Mouse (Mus musculus): ENCODE results near the gene Ptges3l. TPM values are rescaled to one million over a fixed set of nuclear protein-coding genes. Genes with fewer than 3 reads are reported as not detected.

Gene Ptges3l
- polyA plus RNA-seq, 1 experiment from 2014 or later: 24.1 TPM

GRCm38 (mm10) chr11:101424105-101424851 is 855 bp downstream of the Ptges3l start, which contains the start of gene Gm27029:
TSS of gene Gm27029 (minus strand) at chr11:101424796.
- 3% methylated on average over 23 of the region's 23 CpGs for WGBS
- H3K27me3 ChIP-seq (ENCODE audit: control insufficient read depth, insufficient read depth, low read length): no peaks in the 10 kb centered on the region
- no peaks in the 10 kb centered on the region for H3K9me3 ChIP-seq (ENCODE audit: control insufficient read depth, low read depth, low read length)
- H3K36me3 ChIP-seq (ENCODE audit: control insufficient read depth, insufficient read depth, low read length): no peaks in the 10 kb centered on the region; the same call in 1 of the 2 replicates
- peaks cover 19% of the 10 kb centered on the region; the same call in 1 of the 2 replicates for H3K4me1 ChIP-seq (ENCODE audit: control insufficient read depth, insufficient read depth, low read length)
- peak within 1 kb of the TSS; percentile 86 for H3K27ac ChIP-seq (ENCODE audit: low read length)
- peak within 1 kb of the TSS; percentile 60 for H3K9ac ChIP-seq (replicated peaks; ENCODE audit: low read depth, low read length)
- peak within 1 kb of the TSS; percentile 88 for H3K4me2 ChIP-seq (replicated peaks; ENCODE audit: low read depth, low read length)
- ATAC-seq (ENCODE audit: insufficient number of reproducible peaks, insufficient read depth, low FRiP score, low read depth): peak; percentile 63
- H3K4me3 ChIP-seq (ENCODE audit: low read depth, low read length): peak within 1 kb of the TSS; percentile 97

GRCm38 (mm10) chr11:101420148-101420547 is 5.0 kb downstream of the Ptges3l start:
- H3K27me3 ChIP-seq (ENCODE audit: control insufficient read depth, insufficient read depth, low read length): no peaks in the 10 kb centered on the region
- no peak overlapping the region for H3K9ac ChIP-seq (replicated peaks; ENCODE audit: low read depth, low read length)
- H3K4me2 ChIP-seq (replicated peaks; ENCODE audit: low read depth, low read length): no peak overlapping the region
- 87% methylated on average over 5 of the region's 5 CpGs for WGBS
- H3K9me3 ChIP-seq (ENCODE audit: control insufficient read depth, low read depth, low read length): no peaks in the 10 kb centered on the region
- H3K36me3 ChIP-seq (ENCODE audit: control insufficient read depth, insufficient read depth, low read length): no peaks in the 10 kb centered on the region
- peaks cover 12% of the 10 kb centered on the region; the same call in 1 of the 2 replicates for H3K4me1 ChIP-seq (ENCODE audit: control insufficient read depth, insufficient read depth, low read length)
- H3K27ac ChIP-seq (ENCODE audit: low read length): no peak overlapping the region
- no peak overlapping the region for H3K4me3 ChIP-seq (ENCODE audit: low read depth, low read length)
- no peak for ATAC-seq (ENCODE audit: insufficient number of reproducible peaks, insufficient read depth, low FRiP score, low read depth)

- Histone ChIP-seq H3K4me1 (ENCODE audit: control insufficient read depth, insufficient read depth, low read length) (peaks cover 12% of the 10 kb centered on the region; the same call in 1 of the 2 replicates), H3K27ac (ENCODE audit: low read length) (no peak overlapping the region), H3K9me3 (ENCODE audit: control insufficient read depth, low read depth, low read length) (no peaks in the 10 kb centered on the region), H3K4me3 (ENCODE audit: low read depth, low read length) (no peak overlapping the region), H3K4me2 (replicated peaks; ENCODE audit: low read depth, low read length) (no peak overlapping the region), H3K9ac (replicated peaks; ENCODE audit: low read depth, low read length) (no peak overlapping the region), H3K36me3 (ENCODE audit: control insufficient read depth, insufficient read depth, low read length) (no peaks in the 10 kb centered on the region), H3K27me3 (ENCODE audit: control insufficient read depth, insufficient read depth, low read length) (no peaks in the 10 kb centered on the region)
- no peak for ATAC-seq (ENCODE audit: insufficient number of reproducible peaks, insufficient read depth, low FRiP score, low read depth)
- 28% methylated on average over 3 of the region's 3 CpGs for WGBS
Observed at GRCm38 (mm10) chr11:101419610-101420009, 5.5 kb downstream of the Ptges3l start.

- WGBS: 48% methylated on average over 6 of the region's 6 CpGs
- no peak overlapping the region for H3K4me2 ChIP-seq (replicated peaks; ENCODE audit: low read depth, low read length)
- no peaks in the 10 kb centered on the region for H3K9me3 ChIP-seq (ENCODE audit: control insufficient read depth, low read depth, low read length)
- H3K4me3 ChIP-seq (ENCODE audit: low read depth, low read length): no peak overlapping the region
- peaks cover under 1% of the 10 kb centered on the region; the same call in 1 of the 2 replicates for H3K36me3 ChIP-seq (ENCODE audit: control insufficient read depth, insufficient read depth, low read length)
- no peaks in the 10 kb centered on the region for H3K27me3 ChIP-seq (ENCODE audit: control insufficient read depth, insufficient read depth, low read length)
- H3K9ac ChIP-seq (replicated peaks; ENCODE audit: low read depth, low read length): no peak overlapping the region
- peaks cover 11% of the 10 kb centered on the region; the same call in 1 of the 2 replicates for H3K4me1 ChIP-seq (ENCODE audit: control insufficient read depth, insufficient read depth, low read length)
- no peak overlapping the region for H3K27ac ChIP-seq (ENCODE audit: low read length)
- ATAC-seq (ENCODE audit: insufficient number of reproducible peaks, insufficient read depth, low FRiP score, low read depth): no peak
Observed at GRCm38 (mm10) chr11:101418991-101419390, 6.1 kb downstream of the Ptges3l start.

GRCm38 (mm10) chr11:101417101-101417855 is 7.9 kb downstream of the Ptges3l start, which contains the start of gene Aarsd1:
TSS of gene Aarsd1 (minus strand) at chr11:101417615.
- H3K4me2 ChIP-seq (replicated peaks; ENCODE audit: low read depth, low read length): peak within 1 kb of the TSS; percentile 90
- H3K36me3 ChIP-seq (ENCODE audit: control insufficient read depth, insufficient read depth, low read length): peaks cover 12% of the 10 kb centered on the region
- no peaks in the 10 kb centered on the region for H3K9me3 ChIP-seq (ENCODE audit: control insufficient read depth, low read depth, low read length)
- peaks cover 6% of the 10 kb centered on the region; the same call in 1 of the 2 replicates for H3K4me1 ChIP-seq (ENCODE audit: control insufficient read depth, insufficient read depth, low read length)
- 0% methylated on average over 45 of the region's 45 CpGs for WGBS
- H3K27me3 ChIP-seq (ENCODE audit: control insufficient read depth, insufficient read depth, low read length): no peaks in the 10 kb centered on the region
- peak within 1 kb of the TSS; percentile 75 for H3K9ac ChIP-seq (replicated peaks; ENCODE audit: low read depth, low read length)
- ATAC-seq (ENCODE audit: insufficient number of reproducible peaks, insufficient read depth, low FRiP score, low read depth): peak; percentile 66
- peak within 1 kb of the TSS; percentile 40; the same call in 1 of the 2 replicates for H3K27ac ChIP-seq (ENCODE audit: low read length)
- peak within 1 kb of the TSS; percentile 73 for H3K4me3 ChIP-seq (ENCODE audit: low read depth, low read length)

GRCm38 (mm10) chr11:101416433-101417100 is 8.6 kb downstream of the Ptges3l start:
- peak; percentile 10; the same call in 1 of the 2 replicates for ATAC-seq (ENCODE audit: insufficient number of reproducible peaks, insufficient read depth, low FRiP score, low read depth)
- peak overlapping the region; percentile 75 for H3K9ac ChIP-seq (replicated peaks; ENCODE audit: low read depth, low read length)
- peak overlapping the region; percentile 40; the same call in 1 of the 2 replicates for H3K27ac ChIP-seq (ENCODE audit: low read length)
- H3K4me1 ChIP-seq (ENCODE audit: control insufficient read depth, insufficient read depth, low read length): peaks cover 6% of the 10 kb centered on the region; the same call in 1 of the 2 replicates
- no peaks in the 10 kb centered on the region for H3K27me3 ChIP-seq (ENCODE audit: control insufficient read depth, insufficient read depth, low read length)
- H3K9me3 ChIP-seq (ENCODE audit: control insufficient read depth, low read depth, low read length): no peaks in the 10 kb centered on the region
- peaks cover 18% of the 10 kb centered on the region for H3K36me3 ChIP-seq (ENCODE audit: control insufficient read depth, insufficient read depth, low read length)
- WGBS: 1% methylated on average over 11 of the region's 11 CpGs
- peak overlapping the region; percentile 90 for H3K4me2 ChIP-seq (replicated peaks; ENCODE audit: low read depth, low read length)
- peak overlapping the region; percentile 73 for H3K4me3 ChIP-seq (ENCODE audit: low read depth, low read length)

- peaks cover 30% of the 10 kb centered on the region for H3K36me3 ChIP-seq (ENCODE audit: control insufficient read depth, insufficient read depth, low read length)
- no peak overlapping the region for H3K4me3 ChIP-seq (ENCODE audit: low read depth, low read length)
- H3K9ac ChIP-seq (replicated peaks; ENCODE audit: low read depth, low read length): no peak overlapping the region
- no peaks in the 10 kb centered on the region for H3K9me3 ChIP-seq (ENCODE audit: control insufficient read depth, low read depth, low read length)
- H3K27me3 ChIP-seq (ENCODE audit: control insufficient read depth, insufficient read depth, low read length): no peaks in the 10 kb centered on the region
- no peak for ATAC-seq (ENCODE audit: insufficient number of reproducible peaks, insufficient read depth, low FRiP score, low read depth)
- peaks cover 6% of the 10 kb centered on the region; the same call in 1 of the 2 replicates for H3K4me1 ChIP-seq (ENCODE audit: control insufficient read depth, insufficient read depth, low read length)
- no peak overlapping the region for H3K4me2 ChIP-seq (replicated peaks; ENCODE audit: low read depth, low read length)
- no peak overlapping the region for H3K27ac ChIP-seq (ENCODE audit: low read length)
- 86% methylated on average over 2 of the region's 2 CpGs for WGBS
Observed at GRCm38 (mm10) chr11:101415306-101415705, 9.8 kb downstream of the Ptges3l start.

GRCm38 (mm10) chr11:101395110-101395509 is 30.0 kb downstream of the Ptges3l start:
- H3K9ac ChIP-seq (replicated peaks; ENCODE audit: low read depth, low read length): no peak overlapping the region
- H3K36me3 ChIP-seq (ENCODE audit: control insufficient read depth, insufficient read depth, low read length): no peaks in the 10 kb centered on the region
- no peaks in the 10 kb centered on the region for H3K4me1 ChIP-seq (ENCODE audit: control insufficient read depth, insufficient read depth, low read length)
- no peak overlapping the region for H3K27ac ChIP-seq (ENCODE audit: low read length)
- no peak overlapping the region for H3K4me2 ChIP-seq (replicated peaks; ENCODE audit: low read depth, low read length)
- H3K4me3 ChIP-seq (ENCODE audit: low read depth, low read length): no peak overlapping the region
- WGBS: 2% methylated on average over 8 of the region's 8 CpGs
- H3K27me3 ChIP-seq (ENCODE audit: control insufficient read depth, insufficient read depth, low read length): no peaks in the 10 kb centered on the region
- no peaks in the 10 kb centered on the region for H3K9me3 ChIP-seq (ENCODE audit: control insufficient read depth, low read depth, low read length)
- peak; percentile 61; the same call in 1 of the 2 replicates for ATAC-seq (ENCODE audit: insufficient number of reproducible peaks, insufficient read depth, low FRiP score, low read depth)

All from stomach, embryonic 14.5 days (tissue).